Mouse (Mus musculus) forelimb bud, embryonic 11.5 days (tissue): Measurements from ENCODE around the gene Rcc2.

ENCODE experiments used
- DNase-seq: peaks from one replicate; pipeline ENCODE4 v3.0.0-alpha.2; 2012; ENCODE audit warnings: low read depth, low spot score

The Rcc2 gene

DNA sequence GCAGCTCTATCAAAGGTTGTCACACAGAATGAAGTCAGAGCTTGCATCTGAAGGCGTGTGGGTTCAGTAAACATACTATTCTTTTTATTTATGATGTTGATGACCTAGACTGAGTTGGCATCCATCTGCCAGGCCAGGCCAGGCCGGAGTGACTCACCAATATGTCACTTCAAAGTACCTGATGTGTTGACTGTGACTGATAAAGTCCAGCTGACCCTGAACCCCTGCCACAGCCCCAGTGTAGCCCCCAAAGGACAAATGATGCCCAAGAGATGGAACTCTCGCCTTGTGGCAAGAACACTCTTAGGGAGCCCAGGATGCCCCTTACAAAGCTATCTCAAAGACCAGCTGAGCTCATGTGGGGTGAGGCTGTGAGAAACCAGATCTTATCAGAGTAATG, 55.5 kb downstream of the Rcc2 start:
- DNase-seq: no peak

DNA sequence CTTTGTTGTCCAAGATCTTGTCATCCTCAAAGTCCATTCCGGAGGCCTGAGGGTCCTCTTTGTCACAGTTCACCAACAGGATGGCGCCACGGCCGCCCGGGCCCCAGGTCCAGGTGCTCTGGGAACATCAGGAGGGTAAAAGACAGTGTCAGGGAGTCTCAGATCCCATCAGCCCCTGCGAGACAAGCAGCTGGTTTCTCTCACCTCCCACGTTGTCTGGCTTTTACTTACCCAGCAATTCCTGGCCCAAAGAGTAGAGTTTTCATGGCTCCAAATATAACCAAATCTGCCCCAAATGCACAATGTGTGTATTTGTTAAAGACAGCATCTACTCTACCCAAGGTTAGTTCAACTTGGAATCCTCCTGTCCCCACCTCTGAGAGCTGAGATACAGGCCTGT, 61.3 kb downstream of the Rcc2 start:
- DNase-seq: no peak

DNA sequence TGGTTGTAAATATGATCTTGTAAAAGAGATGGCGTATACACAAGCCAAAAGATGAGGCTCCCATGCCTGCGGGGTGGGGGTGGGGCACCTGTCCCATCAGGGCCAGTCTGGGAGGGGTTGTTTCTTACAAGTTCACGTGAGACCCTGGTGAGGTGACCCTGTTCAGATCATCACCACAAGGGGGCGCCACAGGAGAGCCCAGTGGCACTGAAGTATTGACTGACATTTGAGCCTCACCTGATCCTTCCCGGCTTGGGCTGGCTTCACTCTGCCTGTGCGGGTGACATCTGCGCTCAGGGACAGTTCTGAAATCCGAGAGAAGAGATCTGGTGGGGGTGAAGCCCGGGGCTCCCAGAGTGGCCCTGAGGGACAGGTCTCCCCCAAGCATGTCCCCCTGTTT, 62.8 kb downstream of the Rcc2 start:
- peak; percentile 62 for DNase-seq

DNA sequence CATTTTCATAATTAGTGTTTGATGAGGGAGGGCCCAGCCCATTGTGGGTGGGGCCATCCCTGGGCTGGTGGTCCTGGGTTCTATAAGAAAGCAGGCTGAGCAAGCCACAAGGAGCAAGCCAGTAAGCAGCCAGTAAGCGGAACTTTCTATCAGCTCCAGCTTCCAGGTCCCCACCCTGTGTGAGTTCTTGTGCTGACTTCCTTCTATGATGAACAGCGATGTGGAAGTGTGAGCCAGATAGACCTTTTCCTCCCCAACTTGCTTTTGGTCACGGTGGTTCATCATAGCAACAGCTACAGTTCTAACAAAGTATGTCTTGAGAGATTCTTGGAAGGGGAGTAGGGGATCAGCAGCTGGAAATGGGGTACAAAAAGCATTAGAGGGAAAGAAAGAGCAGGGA, 65.6 kb downstream of the Rcc2 start:
- DNase-seq: no peak

DNA sequence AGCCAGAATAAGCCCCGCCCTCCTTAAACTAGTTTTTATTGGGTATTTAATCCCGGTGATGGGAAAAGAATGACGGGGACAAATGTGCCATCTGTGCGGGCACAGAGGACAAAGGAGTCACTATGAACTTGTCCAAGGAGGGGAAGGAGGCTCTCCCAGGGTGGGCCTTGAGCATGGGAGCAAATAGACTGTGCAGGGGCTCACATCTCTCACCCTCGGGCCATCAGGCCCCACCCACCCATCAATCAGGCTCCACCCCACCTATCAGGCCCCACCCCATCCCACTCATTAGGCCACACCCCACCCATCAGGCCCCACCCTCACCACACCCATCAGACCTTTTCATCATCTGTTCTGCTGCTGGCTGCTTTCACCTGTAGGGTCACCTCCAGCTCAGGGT, 68.6 kb downstream of the Rcc2 start:
- no peak for DNase-seq

DNA sequence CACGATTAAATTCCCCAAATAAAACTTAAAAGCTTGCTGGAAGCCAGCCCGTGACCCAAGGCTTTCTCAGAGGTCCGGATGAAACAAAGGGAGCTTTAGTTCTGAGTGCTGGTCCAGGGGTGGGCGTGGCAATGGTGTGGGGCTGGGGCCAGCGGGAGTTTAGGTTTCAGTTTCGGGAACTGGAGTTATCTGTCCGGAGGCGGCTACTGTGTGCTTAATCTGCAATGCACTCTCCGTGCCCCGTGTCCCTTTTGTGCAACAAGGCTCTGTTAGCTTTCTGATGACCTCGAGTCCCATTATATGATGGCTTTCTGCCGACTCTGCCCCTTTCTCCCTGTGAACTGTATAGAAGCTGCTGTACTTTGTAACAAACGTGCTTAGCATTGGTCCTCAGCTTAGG, 70.1 kb downstream of the Rcc2 start:
- no peak for DNase-seq

DNA sequence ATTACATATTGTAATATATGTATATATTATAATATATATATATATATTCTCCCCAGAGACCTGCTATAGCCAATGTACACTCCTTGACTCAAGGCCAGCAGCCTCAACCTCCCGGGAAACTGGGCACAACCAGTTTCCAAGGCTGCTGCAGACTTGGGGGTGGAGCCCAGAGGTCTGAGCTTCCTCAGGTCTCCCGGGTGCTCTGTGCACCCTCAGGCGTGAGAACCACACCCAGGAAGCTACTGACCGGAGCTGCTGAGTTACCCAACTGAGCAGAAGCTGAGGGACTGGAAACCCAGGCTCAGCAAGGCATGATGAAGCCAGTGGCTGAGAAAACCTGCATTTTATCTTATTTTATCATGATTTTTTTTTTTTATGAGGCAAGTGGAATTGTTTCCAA, 70.8 kb downstream of the Rcc2 start:
- DNase-seq: no peak
